Mouse (Mus musculus): ENCODE data around the gene Ogdhl. TPM values are rescaled to one million over a fixed set of nuclear protein-coding genes. Genes with fewer than 3 reads are reported as not detected.

The Ogdhl gene
- polyA plus RNA-seq (2014; fragmentation: Illumina TruSeq; extraction: RNeasy Lipid Tissue Mini Kit (QIAGEN cat#74804); ENCODE audit: low replicate concordance), result 0.11 TPM

GRCm38 (mm10) chr14:32321732-32322685 lies at the start of gene Ogdhl:
Gene Ogdhl, plus strand, starts transcription at chr14:32322019.

GRCm38 (mm10) chr14:32388196-32388595 lies 66.4 kb downstream of the Ogdhl start, which contains the start of gene 1700024G13Rik:
Gene 1700024G13Rik, minus strand, starts transcription at chr14:32388391.

Other genes with a start within 250 kb of the Ogdhl start
- 85.4 TPM for gene Oxnad1, start 236.6 kb upstream of the Ogdhl start, polyA plus RNA-seq (2014; fragmentation: Illumina TruSeq; extraction: RNeasy Lipid Tissue Mini Kit (QIAGEN cat#74804); ENCODE audit: low replicate concordance)
- gene Dph3, start 236.3 kb upstream of the Ogdhl start, polyA plus RNA-seq (2014; fragmentation: Illumina TruSeq; extraction: RNeasy Lipid Tissue Mini Kit (QIAGEN cat#74804); ENCODE audit: low replicate concordance), result 57.0 TPM
- gene Msmb, start 180.0 kb upstream of the Ogdhl start, polyA plus RNA-seq (2014; fragmentation: Illumina TruSeq; extraction: RNeasy Lipid Tissue Mini Kit (QIAGEN cat#74804); ENCODE audit: low replicate concordance), result not detected
- 415 TPM for gene Ncoa4, start 162.2 kb upstream of the Ogdhl start, polyA plus RNA-seq (2014; fragmentation: Illumina TruSeq; extraction: RNeasy Lipid Tissue Mini Kit (QIAGEN cat#74804); ENCODE audit: low replicate concordance)
- gene Timm23, start 120.1 kb upstream of the Ogdhl start, polyA plus RNA-seq (2014; fragmentation: Illumina TruSeq; extraction: RNeasy Lipid Tissue Mini Kit (QIAGEN cat#74804); ENCODE audit: low replicate concordance), result 101 TPM
- gene Parg, start 120.1 kb upstream of the Ogdhl start, polyA plus RNA-seq (2014; fragmentation: Illumina TruSeq; extraction: RNeasy Lipid Tissue Mini Kit (QIAGEN cat#74804); ENCODE audit: low replicate concordance), result 42.9 TPM
- gene 1700024G13Rik, start 66.4 kb downstream of the Ogdhl start, polyA plus RNA-seq (2014; fragmentation: Illumina TruSeq; extraction: RNeasy Lipid Tissue Mini Kit (QIAGEN cat#74804); ENCODE audit: low replicate concordance), result not detected
- gene Slc18a3, start 142.8 kb downstream of the Ogdhl start, polyA plus RNA-seq (2014; fragmentation: Illumina TruSeq; extraction: RNeasy Lipid Tissue Mini Kit (QIAGEN cat#74804); ENCODE audit: low replicate concordance), result not detected
- 0.19 TPM for gene Chat, start 144.0 kb downstream of the Ogdhl start, polyA plus RNA-seq (2014; fragmentation: Illumina TruSeq; extraction: RNeasy Lipid Tissue Mini Kit (QIAGEN cat#74804); ENCODE audit: low replicate concordance)
- gene Ercc6, start 191.5 kb downstream of the Ogdhl start, polyA plus RNA-seq (2014; fragmentation: Illumina TruSeq; extraction: RNeasy Lipid Tissue Mini Kit (QIAGEN cat#74804); ENCODE audit: low replicate concordance), result 9.9 TPM